Mouse (Mus musculus) hindbrain, embryonic 11.5 days (tissue): ENCODE data around the gene Crkl. TPM values are rescaled to one million over a fixed set of nuclear protein-coding genes. Genes with fewer than 3 reads are reported as not detected.

Experiments
- ATAC-seq: fragments of 200-750 bp; cut with Nextera tagmentation; 2 replicates; pipeline ENCODE4 v1.8.0; 2017; ENCODE audit warnings: mild to moderate bottlenecking, moderate TSS enrichment, moderate library complexity; ENCODE audit not compliant: low FRiP score
- DNase-seq: peaks from one replicate; pipeline ENCODE4 v3.0.0-alpha.2; 2015; ENCODE audit warnings: low spot score
- H3K27ac ChIP-seq: fragments of 300-500 bp; sonication (generic); 2 replicates; pipeline ENCODE4 v1.5.1; 2014; ENCODE audit warnings: mild to moderate bottlenecking, low read depth, low read length
- H3K27me3 ChIP-seq: fragments of 300-500 bp; sonication (generic); 2 replicates; pipeline ENCODE4 v1.6.1; 2014; ENCODE audit warnings: mild to moderate bottlenecking, low read length, moderate library complexity, mixed read lengths; ENCODE audit not compliant: control insufficient read depth, insufficient read depth
- H3K36me3 ChIP-seq: fragments of 300-500 bp; sonication (generic); 2 replicates; pipeline ENCODE4 v1.6.1; 2014; ENCODE audit warnings: mild to moderate bottlenecking, low read length, moderate library complexity, mixed read lengths; ENCODE audit not compliant: control insufficient read depth, insufficient read depth
- H3K4me1 ChIP-seq: fragments of 300-500 bp; sonication (generic); replicated peaks from 2 replicates; pipeline ENCODE4 v1.6.1; 2014; ENCODE audit warnings: low read length, mixed read lengths; ENCODE audit not compliant: control insufficient read depth, insufficient read depth
- H3K4me2 ChIP-seq: fragments of 300-500 bp; sonication (generic); replicated peaks from 2 replicates; pipeline ENCODE4 v1.6.1; 2014; ENCODE audit warnings: mild to moderate bottlenecking, low read depth, low read length
- H3K4me3 ChIP-seq: fragments of 300-500 bp; sonication (generic); 2 replicates; pipeline ENCODE4 v1.5.1; 2014; ENCODE audit warnings: low read depth, low read length
- H3K9ac ChIP-seq: fragments of 300-500 bp; sonication (generic); 2 replicates; pipeline ENCODE4 v1.6.1; 2014; ENCODE audit warnings: low read depth, low read length
- H3K9me3 ChIP-seq: fragments of 300-500 bp; sonication (generic); 2 replicates; pipeline ENCODE4 v1.6.1; 2016; ENCODE audit warnings: low read length; ENCODE audit not compliant: control insufficient read depth
- WGBS: fragments of 180-500 bp; shearing (Covaris S2); extraction: QIAGEN DNeasy Blood & Tissue Kit; methylation state at CpG from one replicate; pipeline ENCODE4 v1.1.7; 2014; 5-methylcytosine and 5-hydroxymethylcytosine counted together
- polyA plus RNA-seq: library from polyadenylated mRNA; unstranded; fragments of >200 nt; fragmentation: Nextera tagmentation; extraction: Ambion mirVana; gene quantifications from 2 replicates; pipeline ENCODE4 v1.2.1, GENCODE M21; 2014

Crkl gene
- polyA plus RNA-seq, 1 experiment from 2014 or later = 79.1 TPM

GRCm38 (mm10) chr16:17474761-17475160 is 23.0 kb downstream of the Crkl start:
- Histone ChIP-seq H3K27me3 (no peaks in the 10 kb centered on the region), H3K36me3 (no peaks in the 10 kb centered on the region), H3K4me1 (no peaks in the 10 kb centered on the region), H3K4me3 (no peak overlapping the region), H3K9me3 (no peaks in the 10 kb centered on the region), H3K9ac (no peak overlapping the region), H3K27ac (no peak overlapping the region), H3K4me2 (no peak overlapping the region)
- whole genome bisulfite sequencing = 84% methylated on average over 2 of the region's 2 CpGs
- no peak for DNase-seq
- ATAC-seq = no peak

DNA sequence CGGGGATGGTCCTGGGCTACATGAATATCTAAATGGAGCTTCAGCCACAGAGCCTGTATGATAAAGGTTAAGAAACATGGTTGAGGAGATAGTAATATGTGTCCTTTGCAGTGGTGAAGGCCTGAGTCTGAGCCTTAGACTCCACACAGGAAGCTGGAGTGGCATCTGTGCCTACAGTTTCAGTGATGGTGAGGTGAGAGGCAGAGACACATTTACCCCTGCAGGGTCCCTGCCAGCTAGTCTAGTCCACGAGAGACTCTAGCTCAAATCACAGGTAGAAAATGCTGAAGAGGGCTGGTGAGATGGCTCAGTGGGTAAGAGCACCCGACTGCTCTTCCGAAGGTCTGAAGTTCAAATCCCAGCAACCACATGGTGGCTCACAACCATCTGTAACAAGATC is 23.5 kb downstream of the Crkl start:
- ATAC-seq (no peak), DNase-seq (no peak)
- 91% methylated on average over 4 of the region's 4 CpGs for WGBS
- H3K4me3 ChIP-seq = no peak overlapping the region
- H3K36me3 ChIP-seq = no peaks in the 10 kb centered on the region
- no peaks in the 10 kb centered on the region for H3K27me3 ChIP-seq
- H3K9me3 ChIP-seq = no peaks in the 10 kb centered on the region
- no peak overlapping the region for H3K27ac ChIP-seq
- H3K4me1 ChIP-seq = no peaks in the 10 kb centered on the region
- H3K9ac ChIP-seq = no peak overlapping the region
- no peak overlapping the region for H3K4me2 ChIP-seq

- Histone ChIP-seq H3K36me3 (0 out of 2 replicates have a peak, but pooled peaks cover 4% of the 10 kb centered on the region), H3K4me1 (no peaks in the 10 kb centered on the region), H3K27me3 (no peaks in the 10 kb centered on the region), H3K9ac (no peak overlapping the region), H3K27ac (no peak overlapping the region), H3K4me3 (no peak overlapping the region), H3K4me2 (no peak overlapping the region), H3K9me3 (no peaks in the 10 kb centered on the region)
- WGBS = 89% methylated on average over 4 of the region's 4 CpGs
- DNase-seq (no peak), ATAC-seq (no peak)
Observed at GRCm38 (mm10) chr16:17478331-17478943, 26.6 kb downstream of the Crkl start.

DNA sequence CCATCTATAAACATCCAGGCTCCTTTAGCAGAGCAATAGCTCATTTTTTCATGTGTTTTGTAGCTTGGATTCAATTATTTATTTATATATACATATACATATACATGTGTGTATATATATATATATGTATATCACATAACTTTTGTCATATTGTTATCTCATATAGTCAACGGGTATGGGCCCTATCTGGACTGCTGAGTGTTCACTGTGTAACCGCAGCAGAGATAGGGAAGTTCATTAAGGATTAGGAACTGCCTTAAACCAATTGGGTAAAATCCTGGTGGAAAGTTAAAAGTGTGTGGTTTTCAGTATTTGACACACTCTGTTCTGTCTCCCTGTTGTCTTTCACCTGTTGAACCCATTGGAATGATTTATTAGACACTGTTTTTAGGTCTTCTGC is 29.7 kb downstream of the Crkl start:
- no peaks in the 10 kb centered on the region for H3K4me1 ChIP-seq
- H3K9me3 ChIP-seq = no peaks in the 10 kb centered on the region
- no peaks in the 10 kb centered on the region for H3K27me3 ChIP-seq
- ATAC-seq (no peak), DNase-seq (no peak)
- H3K36me3 ChIP-seq = 0 out of 2 replicates have a peak, but pooled peaks cover 6% of the 10 kb centered on the region
- no peak overlapping the region for H3K4me2 ChIP-seq
- WGBS = 88% methylated on average over 2 of the region's 2 CpGs
- no peak overlapping the region for H3K4me3 ChIP-seq
- H3K9ac ChIP-seq = no peak overlapping the region
- no peak overlapping the region for H3K27ac ChIP-seq

DNA sequence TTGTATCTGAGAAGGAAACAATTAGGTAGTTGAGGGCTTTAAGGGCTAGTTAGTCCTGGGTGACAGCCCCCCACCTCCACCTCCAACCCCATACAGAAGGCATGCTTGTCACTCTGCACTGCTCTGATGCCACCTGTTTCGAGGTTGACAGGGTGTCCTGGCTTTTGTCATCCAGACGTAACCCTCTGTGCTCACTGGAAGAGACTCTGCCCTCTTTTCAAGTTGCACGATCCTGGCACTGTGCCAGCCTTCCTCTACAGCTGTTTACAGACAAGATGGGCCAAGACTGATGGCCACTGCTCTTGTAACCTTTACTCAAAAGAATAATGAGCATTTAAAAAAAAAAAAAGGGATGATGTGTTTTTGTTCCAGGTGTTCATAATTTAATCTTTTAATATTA is 34.7 kb downstream of the Crkl start:
- Histone ChIP-seq H3K4me3 (no peak overlapping the region), H3K4me1 (0 out of 2 replicates have a peak, but pooled peaks cover 2% of the 10 kb centered on the region), H3K27me3 (peaks cover 10% of the 10 kb centered on the region), H3K27ac (no peak overlapping the region), H3K4me2 (no peak overlapping the region), H3K9me3 (no peaks in the 10 kb centered on the region), H3K36me3 (0 out of 2 replicates have a peak, but pooled peaks cover 6% of the 10 kb centered on the region), H3K9ac (no peak overlapping the region)
- ATAC-seq = no peak
- no peak for DNase-seq
- WGBS = 71% methylated on average over 3 of the region's 3 CpGs

DNA sequence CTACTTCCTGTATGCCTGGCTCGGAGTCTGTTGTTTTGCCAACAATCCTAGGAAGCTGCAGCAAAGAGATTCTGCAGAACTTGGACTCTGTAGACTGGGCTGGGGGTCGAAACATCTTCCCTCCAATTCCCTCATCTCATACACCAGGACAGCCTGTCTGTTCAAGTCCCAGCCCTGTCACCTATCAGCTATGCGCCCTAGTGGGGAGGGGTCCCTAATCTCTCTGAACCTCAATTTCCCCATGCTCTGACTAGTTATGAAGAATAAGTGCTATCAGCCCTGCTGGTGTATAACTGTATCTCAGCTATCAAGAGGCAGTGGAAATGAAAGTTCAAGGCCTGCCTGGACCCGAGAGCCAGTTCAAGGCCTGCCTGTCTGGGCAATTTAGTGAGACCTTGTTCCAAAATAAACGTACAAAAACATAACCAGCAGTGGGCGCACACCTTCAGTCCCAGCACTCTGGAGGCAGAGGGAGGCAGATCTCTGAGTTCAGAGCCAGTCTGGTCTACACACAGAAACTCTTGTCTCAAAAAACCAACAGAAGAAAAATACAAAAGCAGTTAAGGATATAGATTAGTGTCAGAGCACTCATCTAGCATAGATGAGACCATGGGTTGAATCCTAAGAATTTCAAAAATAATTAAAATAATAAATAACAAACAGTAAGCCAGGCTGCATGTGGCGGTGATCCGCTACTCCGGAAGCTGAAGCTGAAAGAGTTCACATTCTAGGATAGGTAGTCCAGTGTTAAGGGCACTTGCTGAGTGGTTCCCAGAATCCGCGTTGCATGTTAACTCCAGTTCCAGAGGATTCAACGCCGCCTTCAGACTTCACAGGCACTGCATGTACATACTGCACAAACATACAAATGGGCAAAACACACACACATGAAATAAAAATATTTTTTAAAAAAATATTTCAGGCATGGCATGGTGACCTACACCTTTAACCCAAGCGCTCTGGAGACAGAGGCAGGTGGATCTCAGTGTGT is 37.0 kb downstream of the Crkl start:
- H3K4me1 ChIP-seq = 0 out of 2 replicates have a peak, but pooled peaks cover 2% of the 10 kb centered on the region
- H3K36me3 ChIP-seq = 0 out of 2 replicates have a peak, but pooled peaks cover 3% of the 10 kb centered on the region
- 48% methylated on average over 14 of the region's 14 CpGs for WGBS
- no peaks in the 10 kb centered on the region for H3K9me3 ChIP-seq
- ATAC-seq = peak; percentile 46
- no peak overlapping the region for H3K9ac ChIP-seq
- H3K27me3 ChIP-seq = peaks cover 10% of the 10 kb centered on the region
- peak; percentile 31 for DNase-seq
- no peak overlapping the region for H3K27ac ChIP-seq
- H3K4me3 ChIP-seq = peak overlapping the region; percentile 41
- H3K4me2 ChIP-seq = peak overlapping the region; percentile 86

DNA sequence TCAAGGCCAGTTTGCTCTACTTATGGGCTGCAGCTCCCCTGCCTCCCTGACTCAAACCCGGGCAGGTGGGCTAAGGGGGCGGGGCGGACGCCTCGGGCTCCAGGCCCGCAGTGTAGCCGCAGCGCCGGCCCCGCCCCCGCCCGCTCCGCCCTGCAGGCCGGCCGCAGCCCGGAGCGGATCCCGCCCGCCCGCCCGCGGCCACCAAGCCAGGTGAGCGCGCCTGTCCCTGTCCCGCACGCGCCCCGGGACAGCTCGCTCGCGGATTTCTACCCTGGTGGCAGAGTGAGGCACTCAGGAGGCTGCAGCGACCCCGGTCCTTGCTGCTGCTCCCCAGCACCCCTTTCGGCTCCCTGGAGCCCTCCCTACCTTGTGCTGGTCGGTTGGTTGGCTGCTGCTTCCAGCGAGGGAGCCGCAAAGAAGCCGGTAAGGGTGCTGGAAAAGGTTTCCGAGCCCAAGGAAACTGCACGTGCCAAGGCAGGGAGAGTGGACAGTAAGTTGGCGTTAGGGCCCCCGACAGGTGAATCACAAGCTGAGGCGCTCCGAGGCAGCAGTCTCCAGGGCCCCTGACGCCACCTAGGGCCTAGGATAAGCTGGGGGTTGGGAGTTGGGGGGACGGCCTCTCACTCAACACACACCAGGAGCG is 37.8 kb downstream of the Crkl start, which contains the start of gene Aifm3:
Gene Aifm3, plus strand, starts transcription at position 143 of the 643 bp plus-strand sequence.
- 0 out of 2 replicates have a peak, but pooled peaks cover under 1% of the 10 kb centered on the region for H3K36me3 ChIP-seq
- H3K27me3 ChIP-seq = peaks cover 10% of the 10 kb centered on the region
- H3K9ac ChIP-seq = peak within 1 kb of the TSS; percentile 40; the same call in 1 of the 2 replicates
- DNase-seq = peak; percentile 37
- peak; percentile 76 for ATAC-seq
- no peaks in the 10 kb centered on the region for H3K9me3 ChIP-seq
- H3K27ac ChIP-seq = no peak within 1 kb of the TSS
- WGBS = 1% methylated on average over 42 of the region's 47 CpGs
- 0 out of 2 replicates have a peak, but pooled peaks cover 2% of the 10 kb centered on the region for H3K4me1 ChIP-seq
- H3K4me2 ChIP-seq = peak within 1 kb of the TSS; percentile 86
- H3K4me3 ChIP-seq = peak within 1 kb of the TSS; percentile 41

- Histone ChIP-seq H3K4me2 (no peak overlapping the region), H3K27ac (no peak overlapping the region), H3K9ac (no peak overlapping the region), H3K36me3 (no peaks in the 10 kb centered on the region), H3K9me3 (no peaks in the 10 kb centered on the region), H3K4me3 (no peak overlapping the region), H3K27me3 (peaks cover 10% of the 10 kb centered on the region), H3K4me1 (0 out of 2 replicates have a peak, but pooled peaks cover 2% of the 10 kb centered on the region)
- ATAC-seq (no peak), DNase-seq (no peak)
- 79% methylated on average over 5 of the region's 5 CpGs for WGBS
Observed at GRCm38 (mm10) chr16:17491154-17491553, 39.4 kb downstream of the Crkl start.
